Mouse (Mus musculus) megakaryocyte, embryonic 14.5 days (primary cell): Measurements from ENCODE around the gene B4galt4.

Source experiments
- FLI1 ChIP-seq: IDR thresholded peaks from 2 replicates; pipeline ENCODE4 v1.6.1; 2012; ENCODE audit warnings: low read length, inconsistent platforms, mixed read lengths
- GATA1 ChIP-seq: IDR thresholded peaks from 3 replicates; pipeline ENCODE4 v1.6.1; 2012; ENCODE audit warnings: mixed read lengths, low read length, inconsistent platforms, borderline replicate concordance

DNA sequence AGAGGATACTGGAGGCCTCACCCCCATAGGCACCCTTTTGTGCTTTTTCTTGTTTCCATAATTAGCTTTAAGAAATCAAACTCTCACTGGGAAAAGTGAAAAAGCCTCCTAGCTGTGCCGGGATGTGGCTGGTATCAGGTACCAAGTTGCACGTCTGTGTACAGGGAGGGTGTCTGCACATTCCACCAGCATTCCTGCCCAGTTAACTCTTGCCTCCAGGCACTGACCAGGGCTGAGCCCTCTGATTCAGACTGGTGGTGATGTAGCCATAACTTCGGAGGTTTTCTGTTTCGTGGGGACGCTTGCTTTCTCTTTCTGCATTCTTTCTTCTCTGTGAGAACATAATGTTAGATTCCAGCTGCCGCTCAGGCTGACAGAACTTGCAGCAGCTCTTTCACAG is 51.1 kb downstream of the B4galt4 start:
- TF ChIP-seq FLI1 (no peak), GATA1 (no peak)
